Mouse (Mus musculus) layer of hippocampus, adult 2 months (tissue): Measurements from ENCODE around the gene Rbks. TPM values are rescaled to one million over a fixed set of nuclear protein-coding genes. Genes with fewer than 3 reads are reported as not detected.

Source experiments
- DNase-seq, 2 experiments: peaks; one replicate each; pipeline ENCODE4 v3.0.0; 2022; ENCODE audit warnings: low spot score in 2 of 2
- H3K27ac ChIP-seq: fragments of 200-600 bp; 2 replicates; pipeline ENCODE4 v1.8.1; 2022
- H3K4me3 ChIP-seq: fragments of 200-600 bp; 2 replicates; pipeline ENCODE4 v1.8.1; 2022; ENCODE audit warnings: mild to moderate bottlenecking
- CTCF ChIP-seq: fragments of 200-600 bp; conservative IDR thresholded peaks from 2 replicates; pipeline ENCODE4 v1.8.1; 2022; ENCODE audit warnings: antibody characterized with exemption, mild to moderate bottlenecking, moderate library complexity
- microRNA-seq, 2 experiments: library from miRNA; unstranded; fragments of <30 nt; microRNA quantifications; one replicate each; pipeline ENCODE4 v1.2.0; 2021
- total RNA-seq, 2 experiments: library from RNA; stranded (reverse); gene quantifications; 2 replicates each; pipeline ENCODE4 v1.2.3; 2021

Rbks gene
- total RNA-seq, 2 experiments from 2014 or later: 4.0 to 4.4 TPM

DNA sequence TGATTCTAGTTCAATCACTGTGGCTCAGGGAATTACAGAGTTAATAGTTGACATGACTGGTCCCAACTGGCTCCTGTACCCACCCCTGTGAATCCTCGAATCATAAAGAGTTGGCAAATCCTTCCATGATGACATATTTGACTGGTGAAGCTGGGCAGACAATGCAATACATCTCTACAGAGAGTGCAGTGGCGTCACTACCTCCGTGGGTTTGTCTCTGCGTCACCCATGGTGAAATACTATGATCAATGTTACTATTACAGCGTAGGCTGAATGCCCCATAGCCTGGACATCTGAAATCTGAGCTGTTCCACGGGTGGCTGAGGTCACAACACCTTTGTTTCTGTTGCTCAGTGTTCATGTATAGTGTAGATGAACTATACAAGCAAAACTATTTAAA lies 116.2 kb downstream of the Rbks start:
- DNase-seq: no peak
- TF ChIP-seq CTCF: no peak
- H3K4me3 ChIP-seq: no peak overlapping the region

DNA sequence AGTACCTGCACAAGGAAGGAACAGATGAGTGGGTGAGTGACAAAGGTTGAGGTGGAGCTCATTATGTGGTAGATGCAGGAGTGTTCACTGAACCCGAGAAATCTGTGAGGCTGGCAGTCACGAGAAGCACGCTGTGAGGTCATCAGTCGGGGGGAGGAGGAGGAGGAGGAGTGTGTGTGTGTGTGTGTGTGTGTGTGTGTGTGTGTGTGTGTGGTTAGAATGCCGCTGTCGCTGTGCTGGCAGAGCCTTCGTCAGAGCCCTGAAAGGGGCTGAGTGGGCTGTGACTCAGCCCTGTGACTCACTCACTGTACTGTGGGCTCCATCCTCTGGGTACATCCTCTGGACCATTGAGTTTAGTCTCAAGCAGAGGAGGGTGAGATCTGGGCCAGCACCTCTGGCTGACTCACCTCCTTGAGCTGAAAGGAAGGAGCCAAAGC lies 120.9 kb downstream of the Rbks start:
- TF ChIP-seq CTCF: no peak
- Histone ChIP-seq H3K4me3 (no peak overlapping the region), H3K27ac (no peak overlapping the region)
- no peak for DNase-seq

More for the DNA sequence above, 116.2 kb downstream of the Rbks start:
- no peak overlapping the region for H3K27ac ChIP-seq

Small RNAs within 50 kb of the gene (microRNA-seq; reads per million reads assigned to microRNA genes)
- 0 reads per million in 2 experiments for gene Mir3473e

Other genes starting within 250 kb of the Rbks start
- gene Zfp512, start 245.2 kb downstream of the Rbks start, total RNA-seq: 10 to 100 TPM; 49.1 to 54.1 TPM
- gene 4930548H24Rik, start 211.9 kb downstream of the Rbks start, total RNA-seq: under 1 TPM in 1 of 2 experiments, not detected in 1; 0.20 TPM
- gene Gpn1, start 202.9 kb downstream of the Rbks start, total RNA-seq: 10 to 100 TPM; 34.0 to 34.8 TPM
- 10 to 100 TPM; 51.9 to 53.8 TPM for gene Slc4a1ap, start 170.6 kb downstream of the Rbks start, total RNA-seq
- 10 to 100 TPM; 19.6 TPM for gene Supt7l, start 169.8 kb downstream of the Rbks start, total RNA-seq
- gene Mrpl33, start 100.7 kb downstream of the Rbks start, total RNA-seq: 10 to 100 TPM; 82.1 to 99.8 TPM
- 10 to 100 TPM; 49.3 to 50.4 TPM for gene Babam2, start 57 bp upstream of the Rbks start, total RNA-seq